In genomic region chr8:107524535-107524934, GRCm38 (mm10) we compare ENCODE assay signal across 25 mouse cellular contexts.
"Had no signal": no experiment of that assay in that cellular context is flagged by ENCODE, and none has a peak within 500 bp of the region (broad histone marks: within the 10 kb centered on the region; RNA-seq: fewer than 3 reads in every experiment).

No protein-coding gene starts in this region.

- H3K4me2 ChIP-seq: heart, embryonic 12.5 days; hindbrain, embryonic 12.5 days; hindbrain, embryonic 14.5 days; intestine, embryonic 15.5 days; kidney, embryonic 15.5 days; limb, embryonic 13.5 days; liver, embryonic 11.5 days; liver, embryonic 13.5 days; liver, embryonic 15.5 days had no signal

- ATAC-seq: hindbrain, embryonic 16.5 days; inflammation-experienced regulatory T-cells, adult 6 months; intestine, embryonic 15.5 days; intestine, postnatal 0 days had no signal

- H3K4me1 ChIP-seq: liver, embryonic 13.5 days had no signal

- H3K9ac ChIP-seq: heart, embryonic 12.5 days; hindbrain, embryonic 12.5 days; hindbrain, embryonic 14.5 days; intestine, embryonic 15.5 days; kidney, embryonic 15.5 days; limb, embryonic 13.5 days; liver, embryonic 13.5 days; liver, embryonic 15.5 days had no signal

- H3K27me3 ChIP-seq: heart, embryonic 12.5 days; hindbrain, embryonic 12.5 days; intestine, embryonic 15.5 days; kidney, embryonic 15.5 days; limb, embryonic 13.5 days; liver, embryonic 13.5 days; liver, embryonic 15.5 days had no signal

- DNase-seq: gastrocnemius, postnatal 25 days; heart, postnatal 10 days; heart, postnatal 4 days; kidney, adult 2 months; kidney, adult 9 months; kidney, postnatal 14 days; kidney, postnatal 36 days; left cerebral cortex, postnatal 4 days; liver; liver, embryonic 13.5 days had no signal

- H3K4me3 ChIP-seq: heart, embryonic 10.5 days; heart, embryonic 12.5 days; hindbrain, embryonic 10.5 days; hindbrain, embryonic 12.5 days; intestine, embryonic 15.5 days; kidney, embryonic 15.5 days; left cerebral cortex, adult 2 months; limb, embryonic 13.5 days; liver, embryonic 13.5 days; liver, embryonic 15.5 days had no signal

- H3K36me3 ChIP-seq: heart, embryonic 10.5 days; heart, embryonic 12.5 days; hindbrain, embryonic 10.5 days; hindbrain, embryonic 12.5 days; intestine, embryonic 15.5 days; kidney, embryonic 15.5 days; limb, embryonic 13.5 days; liver, embryonic 13.5 days; liver, embryonic 15.5 days had no signal

- H3K27ac ChIP-seq: heart, embryonic 10.5 days; hindbrain, embryonic 10.5 days; hindbrain, embryonic 12.5 days; hindbrain, embryonic 14.5 days; intestine, embryonic 15.5 days; kidney, embryonic 15.5 days; kidney, postnatal 0 days; left cerebral cortex, adult 2 months; liver, embryonic 13.5 days; liver, embryonic 15.5 days had no signal

- H3K9me3 ChIP-seq: heart, embryonic 10.5 days; heart, embryonic 12.5 days; hindbrain, embryonic 10.5 days; hindbrain, embryonic 12.5 days; intestine, embryonic 15.5 days; kidney, embryonic 15.5 days; limb, embryonic 13.5 days; liver, embryonic 13.5 days; liver, embryonic 15.5 days had no signal
